Mouse (Mus musculus) spleen, adult 2 months (tissue): ENCODE results near the gene Nfib. TPM values are rescaled to one million over a fixed set of nuclear protein-coding genes. Genes with fewer than 3 reads are reported as not detected.

Experiments
- DNase-seq, 2 experiments: peaks; one replicate each; pipeline versions ENCODE4 v3.0.0 to v3.0.0-alpha.2; 2012 to 2021; ENCODE audit warnings: low spot score in 2 of 2, low read depth in 1 of 2
- H3K27ac ChIP-seq: fragments of 200-500 bp; 2 replicates; pipeline ENCODE4 v1.5.1; 2012; ENCODE audit warnings: low read length, inconsistent platforms; ENCODE audit not compliant: insufficient read depth
- H3K27me3 ChIP-seq: fragments of 200-500 bp; 2 replicates; pipeline ENCODE4 v1.6.1; 2012; ENCODE audit warnings: mild to moderate bottlenecking, moderate library complexity, low read length, inconsistent platforms; ENCODE audit not compliant: control insufficient read depth, insufficient read depth
- H3K36me3 ChIP-seq: fragments of 200-500 bp; 2 replicates; pipeline ENCODE4 v1.6.1; 2012; ENCODE audit warnings: mild to moderate bottlenecking, low read length, inconsistent platforms; ENCODE audit not compliant: control insufficient read depth, insufficient read depth
- H3K4me1 ChIP-seq: fragments of 200-500 bp; 2 replicates; pipeline ENCODE4 v1.6.1; 2011; ENCODE audit warnings: inconsistent platforms; ENCODE audit not compliant: control insufficient read depth, insufficient read depth, insufficient read length
- H3K4me3 ChIP-seq: fragments of 200-500 bp; 2 replicates; pipeline ENCODE4 v1.5.1; 2011; ENCODE audit warnings: mild to moderate bottlenecking, inconsistent platforms; ENCODE audit not compliant: insufficient read depth, insufficient read length; ENCODE audit errors: extremely low read depth
- CTCF ChIP-seq: fragments of 200-500 bp; IDR thresholded peaks from 2 replicates; pipeline ENCODE4 v1.5.1; 2011; ENCODE audit warnings: mild to moderate bottlenecking, inconsistent platforms; ENCODE audit not compliant: insufficient read depth, insufficient read length, insufficient replicate concordance; ENCODE audit errors: extremely low read depth
- POLR2A ChIP-seq: fragments of 200-500 bp; IDR thresholded peaks from 2 replicates; pipeline ENCODE4 v1.6.1; 2011; ENCODE audit warnings: low read depth, low read length, inconsistent platforms
- WGBS: fragments of 180-500 bp; shearing (Covaris S2); methylation state at CpG from one replicate; pipeline ENCODE4 v1.1.7; 2018; 5-methylcytosine and 5-hydroxymethylcytosine counted together
- polyA plus RNA-seq: library from polyadenylated mRNA; depleted of rRNA; stranded (reverse); fragments of >200 nt; gene quantifications from 2 replicates; pipeline ENCODE4 v1.2.3, GENCODE M21; 2012; rRNA removed

Nfib gene
- polyA plus RNA-seq: 2.3 and 2.7 TPM in 2 replicates

- Histone ChIP-seq H3K27ac (no peak within 1 kb of the TSS), H3K4me3 (no peak within 1 kb of the TSS), H3K27me3 (no peaks in the 10 kb centered on the region), H3K36me3 (no peaks in the 10 kb centered on the region), H3K4me1 (no peaks in the 10 kb centered on the region)
- no peak for DNase-seq
- TF ChIP-seq CTCF (no peak), POLR2A (no peak)
- 82% methylated on average over 23 of the region's 23 CpGs for WGBS
These were observed at the start of gene Nfib for GRCm38 (mm10) chr4:82704841-82705794. Gene Nfib (minus strand): TSS chr4:82705750.

GRCm38 (mm10) chr4:82735764-82736163 is 30.2 kb upstream of the Nfib start:
- 14% methylated on average over 5 of the region's 5 CpGs for WGBS
- DNase-seq: no peak

DNA sequence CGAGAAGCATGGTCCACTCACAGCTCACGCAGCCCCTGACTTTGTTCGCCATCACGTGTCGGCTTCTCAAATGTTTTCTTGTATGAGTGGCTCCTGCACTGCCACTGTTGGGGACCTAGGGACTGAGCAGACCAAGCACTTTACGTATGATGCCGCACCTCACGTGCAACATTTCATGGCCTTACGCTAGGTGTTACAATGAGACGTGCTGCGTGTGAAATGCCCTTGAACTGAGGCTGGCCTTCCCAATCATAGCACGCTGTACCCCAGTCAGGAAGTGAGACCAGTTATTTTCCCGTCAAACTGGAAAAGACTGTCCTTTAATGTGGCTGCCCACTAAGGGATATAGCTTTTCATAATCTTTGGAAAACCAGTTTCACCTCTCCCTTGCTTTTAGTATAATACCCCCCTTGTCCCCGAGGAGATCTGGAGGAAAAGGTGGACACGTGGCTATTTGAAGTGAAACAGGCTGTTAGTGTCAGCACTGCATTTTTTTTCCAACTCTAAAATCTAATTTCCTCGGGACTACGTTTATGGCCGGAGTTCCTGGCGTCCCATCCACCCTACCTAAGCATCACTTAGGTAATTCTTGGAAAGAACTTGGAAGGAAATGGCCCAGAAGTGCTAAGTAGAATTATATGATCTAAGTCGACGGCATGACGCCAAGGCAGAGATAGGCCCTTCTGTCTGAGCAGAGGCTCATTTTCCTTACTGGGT is 29.4 kb upstream of the Nfib start:
- TF ChIP-seq CTCF (no peak), POLR2A (no peak)
- Histone ChIP-seq H3K36me3 (no peaks in the 10 kb centered on the region), H3K27me3 (no peaks in the 10 kb centered on the region), H3K27ac (no peak overlapping the region), H3K4me3 (no peak overlapping the region), H3K4me1 (no peaks in the 10 kb centered on the region)
- no peak for DNase-seq
- 90% methylated on average over 22 of the region's 22 CpGs for WGBS

More at GRCm38 (mm10) chr4:82735764-82736163, 30.2 kb upstream of the Nfib start:
- Histone ChIP-seq H3K4me3 (no peak overlapping the region), H3K36me3 (no peaks in the 10 kb centered on the region), H3K27me3 (no peaks in the 10 kb centered on the region), H3K27ac (no peak overlapping the region), H3K4me1 (no peaks in the 10 kb centered on the region)
- TF ChIP-seq POLR2A (no peak), CTCF (no peak)

DNA sequence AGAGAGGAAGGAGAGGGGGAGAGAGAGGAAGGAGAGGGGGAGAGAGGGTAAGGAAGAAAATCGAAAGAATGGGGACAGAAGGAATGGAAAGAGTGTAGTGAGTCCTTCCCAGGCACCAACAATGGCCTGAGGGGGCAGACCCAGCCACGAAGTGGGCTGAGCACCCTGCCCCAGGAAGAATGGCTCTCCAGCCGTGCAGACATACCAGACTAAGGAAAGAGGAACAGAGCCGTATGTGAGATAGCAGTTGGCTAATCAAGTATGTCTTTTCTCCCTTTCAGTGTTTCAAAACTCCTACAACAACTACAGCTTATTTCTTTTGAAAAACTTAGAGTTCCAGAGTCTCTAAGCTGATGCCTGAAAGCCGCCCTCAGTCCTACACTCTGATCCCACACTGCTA is 28.8 kb upstream of the Nfib start:
- TF ChIP-seq CTCF (no peak), POLR2A (no peak)
- DNase-seq: no peak
- H3K4me3 ChIP-seq: no peak overlapping the region
- 31% methylated on average over 5 of the region's 5 CpGs for WGBS
- no peaks in the 10 kb centered on the region for H3K4me1 ChIP-seq
- no peaks in the 10 kb centered on the region for H3K36me3 ChIP-seq
- H3K27ac ChIP-seq: no peak overlapping the region
- no peaks in the 10 kb centered on the region for H3K27me3 ChIP-seq

DNA sequence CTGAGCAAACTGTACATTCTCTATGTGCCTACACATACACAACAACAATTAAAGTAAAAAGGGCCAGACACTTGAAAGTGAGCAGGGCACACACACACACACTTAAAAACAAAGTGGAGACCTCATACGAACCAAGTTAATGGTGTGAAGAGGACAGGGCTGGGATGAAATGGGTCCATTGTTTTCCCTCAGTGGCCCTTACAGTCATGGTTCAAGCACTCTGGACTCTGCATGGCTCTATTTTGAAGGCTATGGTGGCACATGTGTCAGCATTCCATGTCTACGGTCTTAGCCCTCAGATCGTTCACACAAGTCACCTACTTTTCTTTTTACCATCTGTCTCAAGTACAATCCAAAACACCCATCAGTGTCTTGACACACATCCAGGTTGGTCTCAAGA is 28.1 kb upstream of the Nfib start:
- Histone ChIP-seq H3K27me3 (no peaks in the 10 kb centered on the region), H3K27ac (no peak overlapping the region)

GRCm38 (mm10) chr4:82730248-82730887 is 24.8 kb upstream of the Nfib start:
- Histone ChIP-seq H3K27ac (no peak overlapping the region), H3K4me3 (no peak overlapping the region), H3K4me1 (no peaks in the 10 kb centered on the region), H3K36me3 (no peaks in the 10 kb centered on the region), H3K27me3 (no peaks in the 10 kb centered on the region)
- 83% methylated on average over 5 of the region's 5 CpGs for WGBS
- TF ChIP-seq POLR2A: no peak
- no peak for TF ChIP-seq CTCF
- no peak for DNase-seq

More for the DNA sequence above, 28.1 kb upstream of the Nfib start:
- no peaks in the 10 kb centered on the region for H3K36me3 ChIP-seq
- WGBS: 88% methylated on average over 3 of the region's 3 CpGs
- H3K4me1 ChIP-seq: no peaks in the 10 kb centered on the region
- no peak for DNase-seq
- H3K4me3 ChIP-seq: no peak overlapping the region
- TF ChIP-seq POLR2A: no peak
- no peak for TF ChIP-seq CTCF
